Mouse (Mus musculus) megakaryocyte progenitor cell, adult 5-6 weeks (primary cell): ENCODE results near the gene Fasn. TPM values are rescaled to one million over a fixed set of nuclear protein-coding genes. Genes with fewer than 3 reads are reported as not detected.

ENCODE experiments used
- ATAC-seq: replicated peaks from 2 replicates; pipeline ENCODE4 v1.8.0; 2016; ENCODE audit warnings: mild to moderate bottlenecking, moderate TSS enrichment, inconsistent platforms; ENCODE audit not compliant: poor library complexity
- total RNA-seq, 2 experiments: library from RNA; stranded (forward) in 1 of 2; stranded (reverse) in 1 of 2; fragments of 157-497, 149-512 nt in 1 of 2; fragments of 200-1000 nt in 1 of 2; gene quantifications; 2 replicates each; pipeline versions ENCODE4 v1.2.3 to v1.2.4; 2015 to 2017

Fasn gene
- total RNA-seq (2015) (44.3 and 66.8 TPM in 2 replicates), total RNA-seq (2017) (32.9 and 36.1 TPM in 2 replicates)

DNA sequence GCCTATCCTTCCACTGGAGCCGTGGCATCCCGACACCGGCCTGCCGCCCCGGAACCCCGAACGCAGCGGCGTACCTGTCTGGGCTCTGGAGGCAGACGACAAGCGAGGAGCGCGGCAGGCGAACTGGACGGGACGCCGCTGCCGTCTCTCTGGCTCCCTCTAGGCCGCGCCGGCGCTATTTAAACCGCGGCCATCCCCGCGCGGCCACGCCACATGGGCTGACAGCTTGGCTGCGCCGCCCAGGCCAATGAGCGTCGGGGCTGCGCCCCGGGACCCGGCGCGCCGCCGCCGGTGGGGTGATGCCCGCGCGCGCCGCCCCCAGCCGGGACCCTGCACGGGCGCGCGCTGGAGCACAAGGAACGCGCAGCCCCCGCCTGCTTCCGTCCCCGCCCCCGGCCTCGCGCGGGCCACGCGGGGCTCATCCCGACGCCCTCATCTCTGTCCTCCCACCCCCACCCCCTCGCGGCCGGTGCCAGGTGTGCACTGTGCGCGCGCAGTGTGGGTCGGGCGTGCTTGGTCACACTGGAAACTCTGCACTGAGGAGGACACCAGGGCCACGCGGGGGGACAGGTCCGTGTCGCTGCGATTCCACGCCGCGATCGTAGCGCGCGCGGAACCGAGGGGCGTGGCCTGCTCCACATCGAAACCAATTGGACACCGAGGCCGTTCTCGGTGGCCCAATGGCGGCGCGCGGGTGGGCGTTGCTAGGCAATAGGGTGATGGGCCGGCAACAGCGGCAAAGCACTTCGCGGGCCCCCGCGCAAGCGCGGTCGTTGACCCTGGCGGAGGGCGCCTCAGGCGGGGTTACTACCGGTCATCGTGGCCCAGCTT, at the start of gene Fasn:
Gene Fasn (minus strand): TSS at position 592 of the 831 bp plus-strand sequence.
- peak; percentile 66 for ATAC-seq

- no peak for ATAC-seq
Observed at GRCm38 (mm10) chr11:120873206-120873605, 48.9 kb upstream of the Fasn start.

DNA sequence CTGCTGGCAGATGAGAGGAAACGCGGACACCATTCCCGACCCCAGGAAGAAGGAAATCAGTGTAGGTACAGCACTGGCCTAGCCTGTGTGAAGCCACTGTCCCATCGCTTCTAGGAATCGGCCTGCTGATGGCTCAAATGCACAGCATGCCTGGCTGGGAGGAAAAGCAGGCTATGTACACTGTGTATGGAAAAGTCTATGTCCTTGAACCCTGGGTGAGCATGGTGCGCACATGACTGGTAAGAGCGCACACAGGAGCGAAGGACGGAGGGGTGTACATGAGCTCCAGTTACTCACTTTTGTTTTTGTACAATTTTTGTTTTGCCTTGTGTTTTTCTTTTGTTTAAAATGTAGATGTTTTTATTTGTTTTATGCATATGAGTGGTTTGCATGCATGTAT, 47.2 kb upstream of the Fasn start:
- ATAC-seq: no peak

GRCm38 (mm10) chr11:120865816-120866215, 41.5 kb upstream of the Fasn start:
- ATAC-seq: no peak

DNA sequence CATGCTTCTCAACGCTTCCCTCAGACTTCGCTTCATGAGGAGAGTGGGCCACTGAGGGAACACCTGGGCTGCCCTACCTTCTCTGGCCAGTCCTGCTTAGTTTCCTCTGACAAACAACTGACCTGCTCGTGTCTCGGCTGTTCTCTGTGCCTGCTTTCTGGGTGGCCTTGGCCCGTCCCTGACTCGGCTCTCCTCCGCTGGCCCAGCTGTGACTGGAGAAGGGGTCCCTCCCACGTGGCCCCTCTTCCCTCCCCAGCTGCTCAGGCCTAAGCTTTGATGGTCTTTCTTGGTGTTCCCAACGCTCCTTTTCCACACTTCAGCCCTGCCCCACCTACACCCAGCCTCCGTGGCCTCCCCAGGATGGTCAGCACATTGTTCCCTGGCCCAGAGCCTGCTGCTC, 38.5 kb upstream of the Fasn start:
- no peak for ATAC-seq

- peak; percentile 45 for ATAC-seq
Observed at GRCm38 (mm10) chr11:120855938-120856337, 31.6 kb upstream of the Fasn start.

DNA sequence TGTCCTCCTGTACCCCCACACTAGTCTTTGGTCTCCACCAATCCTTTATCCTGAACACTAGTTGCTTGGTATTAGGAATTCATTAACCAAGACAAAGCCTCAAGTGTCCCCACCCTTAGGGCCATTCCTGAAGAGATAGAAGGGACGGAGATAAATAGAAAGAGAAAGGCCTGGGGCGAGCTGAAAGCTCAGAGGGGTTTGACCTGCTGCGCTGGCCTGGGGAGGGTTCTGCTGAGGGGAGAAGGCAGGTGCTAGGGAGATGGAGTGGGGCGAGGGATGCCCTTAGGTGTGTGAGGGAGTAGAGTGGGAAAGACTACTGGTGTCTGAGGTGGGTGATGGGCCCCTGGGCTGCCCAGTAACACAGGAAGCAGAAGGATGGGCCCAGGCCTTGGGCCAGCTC, 29.4 kb upstream of the Fasn start:
- ATAC-seq: no peak

- ATAC-seq: no peak
Observed at GRCm38 (mm10) chr11:120853158-120853557, 28.8 kb upstream of the Fasn start.

GRCm38 (mm10) chr11:120852083-120852935, 28.0 kb upstream of the Fasn start:
- ATAC-seq: no peak

DNA sequence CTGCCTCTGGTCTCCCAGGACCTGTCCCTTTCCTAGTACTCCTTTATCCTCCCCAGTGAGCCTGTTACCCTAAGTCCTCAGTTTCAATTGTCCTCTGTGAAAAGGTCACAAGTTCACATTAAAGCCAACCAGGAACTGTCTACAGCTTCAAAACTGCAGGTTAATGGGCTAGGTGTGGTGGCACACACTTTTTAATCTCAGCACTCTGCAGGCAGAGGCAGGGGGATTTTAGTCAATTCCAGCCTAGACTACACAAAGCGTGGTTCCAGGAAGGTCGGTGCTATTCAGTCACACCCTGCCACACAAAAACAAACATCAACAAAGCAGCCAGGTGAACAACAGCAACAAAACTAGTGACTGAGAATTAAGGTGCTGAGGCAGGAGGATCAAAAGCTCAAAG, 27.2 kb upstream of the Fasn start:
- no peak for ATAC-seq

DNA sequence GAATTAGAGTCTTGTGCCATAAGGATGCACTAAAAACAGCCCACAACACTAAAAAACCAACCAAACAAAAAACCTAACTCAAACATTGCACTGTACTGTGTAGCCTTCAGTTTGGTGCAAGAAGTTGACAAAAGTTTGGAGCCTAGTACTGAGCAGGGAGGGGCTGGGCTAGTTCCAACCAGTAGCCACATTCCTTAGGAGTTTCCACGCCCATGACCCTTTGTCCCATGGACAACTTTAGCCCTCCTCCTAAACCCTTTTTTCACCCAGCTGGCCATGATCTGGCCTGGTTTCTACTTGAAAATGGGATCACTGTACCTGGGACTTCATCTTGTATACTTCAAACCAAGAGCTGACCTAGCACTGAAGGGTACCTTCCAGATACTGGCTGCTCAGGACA, 26.8 kb upstream of the Fasn start:
- ATAC-seq: no peak

DNA sequence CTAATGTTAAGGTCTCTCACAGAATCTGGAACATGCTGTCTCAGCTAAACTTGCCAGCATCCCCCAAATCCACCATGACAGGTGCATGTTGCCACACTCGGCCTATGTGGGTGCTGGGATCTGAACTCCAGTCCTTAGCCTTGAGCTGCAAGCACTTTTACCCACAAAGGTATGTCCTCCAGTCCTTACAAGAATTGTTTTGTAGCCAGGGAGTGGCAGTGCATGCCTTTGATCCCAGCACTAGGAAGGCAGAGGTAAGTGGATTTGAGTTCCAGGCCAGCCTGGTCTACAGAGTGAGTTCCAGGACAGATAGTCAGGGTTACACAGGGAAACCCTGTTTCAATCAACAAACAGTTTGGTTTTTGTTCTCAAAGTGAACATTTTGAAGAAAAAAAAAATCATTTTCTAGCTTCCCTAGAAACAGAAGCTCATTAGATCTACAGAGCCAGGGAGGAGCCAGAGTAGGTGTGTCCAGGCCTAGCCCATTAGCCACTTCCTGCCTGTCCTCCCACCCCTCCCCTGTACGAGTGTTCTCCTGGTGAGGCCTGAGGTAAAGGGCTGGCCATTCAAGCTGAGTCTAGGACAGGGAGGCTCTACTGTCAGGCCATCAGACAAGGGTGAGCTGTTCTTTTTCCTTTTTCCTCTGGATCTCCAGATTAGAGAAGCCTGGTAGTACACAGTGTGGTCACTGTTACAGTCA, 26.1 kb upstream of the Fasn start:
- ATAC-seq: peak; percentile 79

DNA sequence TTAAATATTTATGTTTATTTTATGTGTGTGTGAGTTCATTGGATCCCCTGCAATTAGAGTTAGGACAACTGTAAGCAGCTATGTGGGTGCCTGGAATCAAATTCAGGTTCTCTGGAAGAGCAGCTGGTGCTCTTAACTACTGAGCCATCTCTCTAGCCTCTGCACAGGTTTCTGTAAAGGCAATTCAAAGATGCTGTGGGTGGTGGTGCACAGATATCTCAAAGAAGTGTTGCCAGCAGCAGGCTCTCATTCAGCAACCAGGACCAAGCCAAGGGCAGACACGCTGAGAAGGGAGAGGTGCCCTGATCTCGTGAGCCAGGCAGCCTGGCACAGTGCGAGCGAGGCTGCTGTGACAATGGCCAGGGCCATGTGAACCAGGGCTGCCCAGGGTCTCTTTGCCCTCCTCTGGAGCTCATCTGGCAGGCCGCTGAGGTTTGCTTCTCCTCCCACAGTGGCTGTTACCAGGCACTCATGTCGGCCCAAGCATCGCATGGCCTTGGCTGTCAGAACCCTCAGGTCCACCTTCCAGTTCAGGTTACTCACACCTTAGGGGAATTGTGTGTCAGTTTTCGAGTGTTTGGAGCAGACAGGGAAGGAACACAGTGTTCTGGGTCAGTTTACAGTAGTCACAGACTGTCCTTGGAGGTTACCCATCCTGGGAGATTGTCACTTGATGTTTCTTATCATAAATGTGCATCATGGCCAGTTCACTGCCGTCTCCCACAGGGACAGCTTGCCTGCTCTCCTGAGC, 22.6 kb upstream of the Fasn start:
- ATAC-seq: no peak

DNA sequence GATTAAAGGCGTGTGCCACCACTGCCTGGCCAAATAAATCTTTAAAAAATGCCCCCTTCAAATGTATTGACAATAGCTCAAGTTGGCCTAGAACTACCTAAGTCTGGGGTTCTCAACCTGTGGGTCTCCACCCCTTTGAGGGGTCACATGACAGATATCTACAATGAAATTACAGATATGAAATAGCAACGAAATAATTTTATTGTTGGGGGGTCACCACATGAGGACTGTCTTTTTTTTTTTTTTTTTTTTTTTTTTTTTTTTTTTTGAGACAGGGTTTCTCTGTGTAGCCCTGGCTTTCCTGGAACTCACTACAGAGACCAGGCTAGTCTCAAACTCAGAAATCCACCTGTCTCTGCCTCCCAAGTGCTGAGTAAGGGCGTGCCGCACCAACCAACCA, 20.0 kb upstream of the Fasn start:
- no peak for ATAC-seq

DNA sequence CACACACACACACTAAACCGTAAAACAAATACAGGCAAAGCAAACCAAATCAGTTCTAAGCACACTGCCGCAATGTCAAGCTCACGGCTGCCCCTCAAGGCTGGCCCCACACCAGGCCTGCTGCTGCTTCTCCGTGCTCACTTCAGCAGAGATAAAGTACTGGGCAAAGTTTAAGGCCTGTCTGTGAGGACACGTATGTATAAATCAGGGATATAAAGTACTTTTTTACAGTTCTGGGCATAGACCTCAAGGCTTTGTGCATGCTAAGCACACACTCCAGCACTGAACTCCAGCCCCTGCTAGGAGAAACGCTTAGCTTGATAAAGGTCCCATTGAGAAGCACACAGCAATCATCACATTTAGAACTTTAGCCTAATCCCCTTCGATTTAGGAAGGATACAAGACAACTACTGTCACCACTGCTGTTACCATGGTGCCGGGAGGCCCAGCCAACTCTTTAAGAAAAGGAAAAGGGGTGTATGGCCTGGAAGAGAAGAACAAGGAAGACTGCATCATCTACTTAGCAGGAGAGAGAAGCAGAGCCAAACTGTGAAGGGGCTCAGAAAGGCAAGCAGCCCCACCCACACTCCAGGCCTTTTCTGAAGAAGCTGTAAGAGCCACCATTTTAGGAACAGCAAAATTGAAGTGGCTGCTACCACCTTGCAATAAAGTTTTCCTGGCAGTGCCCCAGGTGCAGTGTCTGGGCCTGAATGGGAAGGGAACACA, 9.4 kb upstream of the Fasn start:
- ATAC-seq: no peak

DNA sequence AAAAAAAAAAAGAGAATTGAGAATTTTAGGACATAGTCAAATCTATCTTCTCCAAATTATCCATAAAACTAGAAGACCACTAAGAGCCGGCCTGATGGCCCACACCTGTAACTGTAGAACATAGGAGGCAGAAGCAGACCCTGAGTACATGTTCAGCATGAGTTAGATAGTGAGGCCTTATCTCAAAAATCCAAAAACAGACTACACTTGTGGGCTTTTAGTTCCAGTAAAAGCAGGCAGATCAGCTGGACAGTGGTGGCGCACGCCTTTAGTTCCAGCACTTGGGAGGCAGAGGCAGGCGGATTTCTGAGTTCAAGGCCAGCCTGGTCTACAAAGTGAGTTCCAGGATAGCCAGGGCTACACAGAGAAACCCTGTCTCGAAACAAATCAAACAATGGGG, 8.6 kb upstream of the Fasn start:
- peak; percentile 52; the same call in 1 of the 2 replicates for ATAC-seq

DNA sequence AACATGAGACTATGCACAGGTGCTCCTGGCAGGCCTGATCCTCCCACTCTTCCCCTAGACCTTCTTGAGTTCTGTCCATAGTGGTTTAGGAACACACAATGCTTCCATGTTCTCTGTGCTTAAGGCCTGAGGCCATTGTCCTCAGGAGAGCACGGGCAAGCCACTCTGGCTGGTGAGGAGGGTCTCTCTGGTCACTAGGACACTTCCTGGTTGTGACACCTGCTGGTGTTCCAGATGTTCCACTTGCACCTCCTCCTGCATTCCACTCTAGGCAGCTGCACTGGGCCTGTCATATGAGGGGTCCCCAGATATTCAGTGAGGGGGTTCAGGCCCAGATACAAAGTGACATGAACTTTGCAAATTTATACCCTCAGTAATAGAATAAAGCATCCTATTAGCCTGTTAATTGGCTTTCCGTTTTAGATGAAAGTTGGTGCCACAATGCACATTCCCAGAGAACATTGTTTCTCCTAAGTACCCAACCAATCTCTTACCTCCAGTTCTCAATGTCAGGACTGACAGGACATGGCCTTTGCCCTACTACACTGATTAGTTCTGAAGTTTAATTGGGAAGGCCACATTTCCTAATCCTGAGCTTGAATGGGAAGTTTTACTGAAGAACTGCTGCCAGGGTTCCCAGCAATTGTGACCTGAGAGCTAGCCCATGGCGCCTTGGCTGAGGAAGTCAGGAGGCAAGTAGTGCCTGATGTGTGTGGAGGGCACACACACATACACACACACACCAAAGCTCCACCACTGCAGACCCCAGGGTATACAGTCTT, 7.5 kb upstream of the Fasn start:
- ATAC-seq: no peak

- no peak for ATAC-seq
Observed at GRCm38 (mm10) chr11:120830686-120831085, 6.3 kb upstream of the Fasn start.
